Mouse (Mus musculus) olfactory bulb, adult 2 months (tissue): Measurements from ENCODE around the gene Rad51. TPM values are rescaled to one million over a fixed set of nuclear protein-coding genes. Genes with fewer than 3 reads are reported as not detected.

Experiments
- H3K27ac ChIP-seq: fragments of 200-500 bp; 2 replicates; pipeline ENCODE4 v1.5.1; 2012; ENCODE audit warnings: low read depth, low read length; ENCODE audit not compliant: insufficient read depth
- H3K4me1 ChIP-seq: fragments of 200-500 bp; 2 replicates; pipeline ENCODE4 v1.6.1; 2012; ENCODE audit warnings: low read length; ENCODE audit not compliant: control insufficient read depth, insufficient read depth
- H3K4me3 ChIP-seq: fragments of 200-500 bp; 2 replicates; pipeline ENCODE4 v1.5.1; 2012; ENCODE audit warnings: mild to moderate bottlenecking, low read depth, low read length, moderate library complexity; ENCODE audit not compliant: insufficient read depth
- CTCF ChIP-seq: fragments of 200-500 bp; IDR thresholded peaks from 2 replicates; pipeline ENCODE4 v1.5.1; 2012; ENCODE audit warnings: low read depth, mild to moderate bottlenecking, low read length, moderate library complexity; ENCODE audit not compliant: insufficient read depth
- POLR2A ChIP-seq: fragments of 200-500 bp; IDR thresholded peaks from 2 replicates; pipeline ENCODE4 v1.6.1; 2012; ENCODE audit warnings: mild to moderate bottlenecking, low read depth, low read length, moderate library complexity; ENCODE audit not compliant: insufficient read depth
- WGBS: fragments of 180-500 bp; shearing (Covaris S2); methylation state at CpG from one replicate; pipeline ENCODE4 v1.1.7; 2018; 5-methylcytosine and 5-hydroxymethylcytosine counted together
- polyA plus RNA-seq: library from polyadenylated mRNA; stranded (reverse); fragments of >200 nt; gene quantifications from 2 replicates; pipeline ENCODE4 v1.2.4, GENCODE M21; 2012; ENCODE audit warnings: low replicate concordance; ENCODE audit not compliant: missing spikeins, insufficient read depth, insufficient read length

The Rad51 gene
- not detected in 2 replicates for polyA plus RNA-seq

DNA sequence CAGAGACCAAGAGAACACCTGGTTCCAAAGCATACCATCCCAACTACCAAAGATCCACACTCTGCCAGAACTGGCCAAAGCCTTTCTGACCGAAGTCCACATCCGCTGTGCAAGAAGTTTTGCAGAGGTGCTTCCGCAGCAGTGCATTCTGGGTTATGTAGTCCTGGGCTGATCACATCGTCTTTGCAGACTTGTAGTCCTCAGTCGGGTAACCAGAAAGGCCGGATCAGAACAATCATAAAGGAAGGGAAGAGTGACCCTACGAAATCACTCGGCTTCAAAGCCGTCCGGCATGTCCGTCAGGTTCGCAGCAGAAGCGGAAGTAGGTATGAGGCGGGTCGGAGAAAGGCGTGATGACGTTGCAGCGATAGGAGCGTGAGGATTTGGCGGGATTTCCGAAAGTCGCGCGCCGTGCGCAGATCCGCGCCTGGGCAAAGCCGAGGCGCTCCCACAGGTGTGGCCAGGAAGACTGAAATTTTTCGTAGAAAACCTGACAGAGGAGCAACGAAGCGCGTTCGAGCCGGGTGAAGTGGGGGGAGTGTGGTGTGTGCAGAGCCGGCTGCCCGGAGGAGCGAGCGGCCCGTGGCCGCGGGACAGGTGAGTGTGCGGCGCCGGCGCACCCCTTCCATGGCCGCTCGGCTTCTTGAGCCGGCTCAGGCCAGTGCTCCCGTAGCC, at the start of gene Rad51:
Rad51 (plus strand) TSS at position 356 of the 675 bp plus-strand sequence.
- under 1% methylated on average over 51 of the region's 51 CpGs for WGBS
- TF ChIP-seq CTCF (no peak), POLR2A (peak; percentile 39; the same call in 1 of the 2 replicates)
- 0 out of 2 replicates have a peak within 1 kb of the TSS, but pooled peaks have one; percentile 71 for H3K27ac ChIP-seq
- peaks cover 4% of the 10 kb centered on the region for H3K4me1 ChIP-seq
- H3K4me3 ChIP-seq: peak within 1 kb of the TSS; percentile 67

DNA sequence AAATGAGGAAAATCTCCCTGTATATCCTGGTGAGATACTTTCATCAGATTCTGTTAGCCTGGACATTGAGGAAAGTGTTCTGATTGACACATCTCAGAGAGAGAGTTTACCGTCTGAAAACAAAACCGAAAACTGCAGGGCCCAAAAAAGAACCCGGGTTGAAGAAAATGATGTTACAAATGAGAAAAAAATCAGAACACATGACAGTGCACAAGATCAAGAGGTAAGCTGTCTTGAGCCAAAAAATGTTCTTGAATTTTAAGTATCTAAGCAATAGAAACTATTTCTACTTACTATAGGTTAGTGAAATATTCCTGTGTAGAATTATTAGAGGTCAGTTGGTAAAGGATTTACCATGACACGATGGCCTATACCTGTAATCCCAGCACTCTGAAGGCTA, 40.2 kb upstream of the Rad51 start:
- no peak for TF ChIP-seq CTCF
- TF ChIP-seq POLR2A: no peak
- WGBS: 91% methylated on average over 4 of the region's 4 CpGs
- Histone ChIP-seq H3K4me1 (no peaks in the 10 kb centered on the region), H3K27ac (no peak overlapping the region), H3K4me3 (no peak overlapping the region)

DNA sequence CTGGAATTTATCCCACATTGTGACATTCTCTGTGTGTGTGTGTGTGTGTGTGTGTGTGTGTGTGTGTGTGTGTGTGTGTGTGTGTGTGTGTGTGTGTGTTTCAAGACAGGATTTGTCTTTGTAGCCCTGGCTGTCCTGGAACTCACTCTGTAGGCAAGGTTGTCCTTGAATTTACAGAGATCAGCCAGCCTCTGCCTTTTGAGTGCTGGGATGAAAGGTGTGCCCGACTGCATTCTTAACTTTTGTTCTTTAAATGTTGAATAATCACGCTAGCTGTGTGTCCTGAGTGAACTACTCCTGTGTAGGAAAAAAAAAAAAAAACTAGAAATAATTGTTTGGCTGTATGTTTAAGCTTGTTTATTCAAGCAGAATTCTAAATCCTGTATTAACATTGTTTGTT, 26.4 kb upstream of the Rad51 start:
- no peak for TF ChIP-seq CTCF
- TF ChIP-seq POLR2A: no peak
- 90% methylated on average over 2 of the region's 2 CpGs for WGBS
- H3K4me1 ChIP-seq: no peaks in the 10 kb centered on the region

DNA sequence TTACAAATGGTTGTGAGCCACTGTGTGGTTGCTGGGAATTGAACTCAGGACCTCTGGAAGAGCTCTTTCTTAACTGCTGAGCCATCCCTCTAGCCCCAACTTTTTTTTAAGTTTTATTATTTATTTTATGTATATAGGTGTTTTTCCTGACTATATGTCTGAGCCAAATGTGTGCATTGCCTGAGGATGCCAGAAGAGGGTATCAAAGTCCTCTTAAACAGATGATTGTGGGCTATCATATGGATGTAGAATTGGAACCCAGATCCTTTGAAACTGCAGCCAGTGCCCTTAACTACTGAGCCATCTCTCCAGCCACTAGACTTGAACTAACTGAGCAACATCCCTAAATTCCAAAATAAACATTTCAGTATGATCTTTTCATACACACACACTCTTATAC, 11.0 kb upstream of the Rad51 start:
- Histone ChIP-seq H3K27ac (no peak overlapping the region), H3K4me1 (no peaks in the 10 kb centered on the region), H3K4me3 (no peak overlapping the region)
- TF ChIP-seq CTCF (no peak), POLR2A (no peak)

More for the DNA sequence above, 26.4 kb upstream of the Rad51 start:
- Histone ChIP-seq H3K4me3 (no peak overlapping the region), H3K27ac (no peak overlapping the region)

DNA sequence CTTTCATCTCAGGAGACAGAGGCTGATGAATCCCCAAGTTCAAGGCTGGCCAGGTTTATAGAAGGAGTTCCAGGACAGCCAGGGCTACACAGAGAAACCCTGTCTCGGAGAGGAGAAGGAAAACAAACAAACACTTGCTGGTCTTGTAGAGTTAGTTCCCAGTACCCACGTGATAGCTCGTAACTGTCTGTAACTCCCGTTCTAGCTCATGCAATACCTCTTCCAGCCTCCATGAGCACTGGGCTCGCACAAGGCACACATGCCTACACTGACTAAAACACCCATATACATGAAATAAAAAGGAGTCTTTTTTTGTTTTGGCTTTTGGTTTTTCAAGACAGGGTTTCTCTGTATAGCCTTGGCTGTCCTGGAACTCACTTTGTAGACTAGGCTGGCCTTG, 6.0 kb upstream of the Rad51 start:
- H3K27ac ChIP-seq: no peak overlapping the region
- H3K4me3 ChIP-seq: no peak overlapping the region
- 89% methylated on average over 5 of the region's 5 CpGs for WGBS
- H3K4me1 ChIP-seq: no peaks in the 10 kb centered on the region
- TF ChIP-seq POLR2A: no peak
- no peak for TF ChIP-seq CTCF

DNA sequence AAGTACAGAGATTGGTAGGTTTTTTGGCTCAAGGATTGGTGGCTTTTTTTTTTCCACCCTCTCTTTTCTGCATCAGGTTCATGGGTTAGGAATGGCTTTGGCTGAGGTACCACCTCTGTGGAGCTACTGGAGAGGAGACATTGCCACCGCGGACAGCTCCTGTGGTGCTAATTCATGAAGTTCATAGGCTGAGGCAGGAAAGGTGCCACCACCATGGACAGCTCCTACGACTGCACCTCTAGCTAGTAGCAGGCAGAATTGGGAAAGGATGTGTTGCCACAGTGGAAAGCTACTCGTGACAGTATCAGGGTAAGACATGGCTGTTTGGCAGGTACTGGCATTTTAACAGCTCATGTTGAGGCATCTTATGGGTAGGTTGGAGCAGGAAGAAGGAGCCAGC, 4.0 kb upstream of the Rad51 start:
- H3K4me3 ChIP-seq: no peak overlapping the region
- WGBS: 80% methylated on average over 4 of the region's 4 CpGs
- peaks cover 4% of the 10 kb centered on the region for H3K4me1 ChIP-seq
- H3K27ac ChIP-seq: no peak overlapping the region
- no peak for TF ChIP-seq CTCF
- no peak for TF ChIP-seq POLR2A

DNA sequence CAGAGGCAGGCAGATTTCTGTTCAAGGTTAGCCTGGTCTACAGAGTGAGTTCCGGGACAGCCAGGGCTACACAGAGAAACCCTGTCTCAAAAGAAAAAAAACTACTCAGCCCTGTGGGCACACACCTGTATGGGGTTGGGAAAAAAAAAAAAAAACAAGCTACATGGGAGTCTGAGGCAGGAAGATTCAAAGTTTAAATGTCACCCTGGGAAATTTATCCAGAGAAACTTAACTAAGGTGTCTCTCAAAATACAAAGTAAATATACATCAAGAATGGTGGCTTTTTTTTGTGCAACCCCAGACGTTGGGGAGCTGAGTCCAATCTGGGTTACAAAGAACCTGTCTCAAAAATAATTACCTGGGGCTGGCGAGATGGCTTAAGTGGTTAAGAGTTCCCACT, 1.5 kb upstream of the Rad51 start:
- H3K4me1 ChIP-seq: peaks cover 4% of the 10 kb centered on the region
- TF ChIP-seq CTCF: no peak
- TF ChIP-seq POLR2A: no peak
- 88% methylated on average over 3 of the region's 3 CpGs for WGBS
- H3K4me3 ChIP-seq: no peak overlapping the region
- no peak overlapping the region for H3K27ac ChIP-seq

DNA sequence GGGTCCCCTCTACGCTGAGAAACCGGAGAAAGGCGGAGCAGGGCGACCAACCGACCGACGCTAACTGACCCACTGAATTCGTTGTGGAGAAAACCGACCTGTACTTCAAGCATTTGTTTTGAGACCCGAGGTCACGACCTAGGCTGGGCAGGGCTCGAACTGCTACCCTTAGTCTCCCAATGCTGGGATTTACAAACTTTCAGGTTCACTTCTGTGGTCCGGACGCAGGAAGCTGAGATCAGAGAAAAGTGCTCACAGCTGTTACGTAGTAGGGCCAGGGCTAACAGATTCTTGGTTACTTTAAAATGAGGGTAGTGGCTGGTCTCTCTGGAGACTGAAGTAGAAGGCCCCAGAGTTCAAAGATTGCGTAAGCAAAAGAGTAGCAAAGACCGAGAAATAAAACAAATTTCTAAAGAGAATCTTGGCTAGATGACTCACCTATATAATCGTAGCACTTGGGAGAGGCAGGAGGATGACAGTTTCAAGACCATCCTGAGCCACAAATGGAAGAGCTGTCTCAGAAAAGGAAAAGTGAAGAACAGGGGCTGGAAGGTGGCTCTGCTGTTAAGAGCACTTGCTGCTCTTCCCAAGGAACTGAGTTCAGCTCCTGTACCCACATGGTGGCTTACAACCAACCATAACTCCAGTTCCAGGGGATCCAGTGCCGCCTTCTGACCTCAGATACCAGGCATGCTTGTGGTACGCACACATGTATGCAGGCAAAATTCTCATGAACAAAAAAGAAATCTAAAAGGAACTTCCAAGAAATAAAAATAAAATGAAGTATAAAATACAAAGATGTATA, 730 bp downstream of the Rad51 start:
- Histone ChIP-seq H3K27ac (no peak overlapping the region), H3K4me1 (peaks cover 4% of the 10 kb centered on the region), H3K4me3 (peak overlapping the region; percentile 67)
- 10% methylated on average over 20 of the region's 20 CpGs for WGBS
- TF ChIP-seq CTCF (no peak), POLR2A (no peak)

DNA sequence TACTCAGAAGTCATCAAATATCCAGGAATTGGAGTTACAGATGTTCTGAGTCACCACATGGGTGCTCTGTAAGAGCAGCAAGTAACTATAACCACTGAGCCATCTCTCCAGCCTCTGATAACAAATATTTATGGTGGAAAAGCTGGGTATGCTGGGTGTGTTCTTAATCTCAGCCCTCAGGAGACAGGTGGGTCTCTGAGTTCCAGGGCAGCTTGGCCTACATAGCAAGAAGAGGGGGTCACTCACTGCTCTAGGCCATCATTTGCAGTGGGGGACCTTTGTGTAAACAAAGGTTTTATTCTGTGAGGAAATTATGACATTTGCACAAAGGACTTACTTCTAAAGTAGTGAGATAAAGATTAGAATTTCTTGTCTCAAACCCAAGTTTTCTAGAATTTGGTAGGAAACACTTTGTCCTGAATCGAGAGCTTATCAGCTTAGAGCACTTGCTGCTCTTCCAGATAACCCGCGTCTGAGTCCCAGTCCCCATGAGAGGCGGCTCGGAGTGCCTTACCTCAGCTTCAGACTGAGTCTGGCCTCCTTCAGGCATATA, 23.8 kb downstream of the Rad51 start:
- TF ChIP-seq POLR2A: no peak
- TF ChIP-seq CTCF: no peak
- H3K4me1 ChIP-seq: no peaks in the 10 kb centered on the region
- no peak overlapping the region for H3K27ac ChIP-seq
- WGBS: 84% methylated on average over 5 of the region's 5 CpGs
- no peak overlapping the region for H3K4me3 ChIP-seq
